Mouse (Mus musculus) retina, postnatal 1 day (tissue): ENCODE measurements at regions not wholly inside any gene's neighbourhood (a gene's known extent, or its start where the extent isn't known, plus 50 kb on each side); places are given as distances from the start of the nearest gene placed in this dataset.

ENCODE experiments used
- DNase-seq: peaks from one replicate; pipeline ENCODE4 v3.0.0-alpha.2; 2012

DNA sequence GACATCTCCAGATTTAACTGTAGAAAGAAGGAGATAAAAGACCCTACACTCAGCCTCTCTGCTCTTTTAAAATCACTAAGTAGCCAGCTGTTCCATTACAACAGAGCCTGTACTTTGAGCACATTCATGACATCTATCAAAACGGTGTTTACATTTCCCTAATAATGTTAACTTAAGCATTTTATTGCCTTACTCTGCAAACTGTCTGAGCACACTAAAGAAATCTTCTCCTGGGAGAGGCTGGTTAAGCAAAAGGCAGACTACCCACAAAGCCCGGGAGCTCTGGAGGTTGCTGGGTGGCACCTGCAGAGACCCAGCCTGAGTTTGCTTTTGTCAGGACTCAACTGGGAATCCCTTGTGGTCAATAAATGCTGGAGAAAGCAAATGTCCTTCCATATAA is 567.5 kb upstream of the Negr1 start:
- DNase-seq = no peak

DNA sequence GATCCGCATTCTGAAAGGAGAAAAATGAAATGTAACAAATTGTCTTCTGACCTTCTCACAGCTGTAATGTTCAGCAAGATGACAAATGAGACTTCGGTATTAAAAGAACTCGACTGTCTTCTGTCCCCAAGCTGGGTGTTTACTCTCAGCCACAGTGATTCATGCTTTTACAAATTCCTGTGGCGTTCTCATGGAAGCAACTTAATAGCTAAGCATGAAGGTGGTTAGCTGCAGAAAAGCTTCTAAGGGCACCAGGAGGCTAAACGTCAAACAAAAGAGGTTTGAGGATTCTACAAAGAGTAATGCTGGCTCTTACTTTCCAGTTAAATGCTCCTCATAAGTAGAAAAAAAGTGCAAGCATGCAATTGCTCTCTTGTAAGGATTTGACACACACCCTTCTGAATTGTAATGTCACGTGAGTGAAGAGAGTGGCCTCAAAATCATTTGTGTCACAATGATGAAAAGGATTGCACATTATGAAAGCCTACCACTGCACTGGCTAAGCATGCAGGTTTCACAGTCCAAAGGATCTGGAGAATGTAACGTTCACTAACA is 543.8 kb upstream of the Negr1 start:
- peak; percentile 16 for DNase-seq

DNA sequence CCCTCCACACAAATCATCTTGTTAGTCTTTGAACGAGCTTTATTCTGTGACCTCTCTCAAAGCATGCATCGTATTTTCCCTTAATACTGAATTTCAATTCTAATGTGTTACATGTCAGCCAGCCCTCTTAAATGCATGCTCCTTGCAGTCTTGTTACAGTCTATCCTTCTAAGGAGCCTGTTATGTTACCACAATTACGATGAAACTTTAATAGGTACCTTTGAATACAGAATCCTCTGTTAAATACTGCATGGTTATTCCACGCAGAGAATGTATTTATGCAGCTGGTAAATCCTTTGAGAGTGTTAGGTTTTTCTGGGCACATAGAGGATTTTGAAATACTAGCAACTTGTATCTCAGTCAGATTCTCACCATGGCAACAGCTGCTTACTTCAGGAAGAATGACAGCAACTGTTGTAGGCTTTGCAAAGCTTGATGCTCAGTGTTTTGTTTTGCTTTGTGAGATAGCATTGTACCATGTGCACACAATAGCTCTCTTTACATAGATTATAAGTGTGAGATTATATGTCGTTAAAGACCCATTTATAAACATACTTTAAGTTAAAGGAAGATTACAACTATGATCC is 532.9 kb upstream of the Negr1 start:
- peak; percentile 27 for DNase-seq

DNA sequence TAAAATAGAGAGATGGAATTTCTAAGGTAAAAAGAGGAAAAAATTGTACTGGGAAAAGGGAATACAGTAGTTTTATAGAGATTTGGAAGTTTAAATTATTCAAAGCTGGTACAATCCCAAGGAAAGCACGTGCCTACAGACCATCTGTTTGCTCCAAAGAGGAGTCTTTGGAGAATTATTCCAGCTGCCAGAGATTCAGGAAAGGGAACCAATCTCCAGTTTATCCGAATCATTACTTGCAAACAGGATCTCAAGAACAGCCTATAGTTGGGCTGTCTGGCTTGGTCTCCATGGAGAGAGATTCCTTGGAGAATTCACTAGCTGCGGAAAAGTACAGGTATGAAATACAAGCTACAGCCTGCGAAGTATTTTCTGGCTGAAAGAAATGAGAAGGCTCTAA is 491.3 kb upstream of the Negr1 start:
- DNase-seq = no peak

DNA sequence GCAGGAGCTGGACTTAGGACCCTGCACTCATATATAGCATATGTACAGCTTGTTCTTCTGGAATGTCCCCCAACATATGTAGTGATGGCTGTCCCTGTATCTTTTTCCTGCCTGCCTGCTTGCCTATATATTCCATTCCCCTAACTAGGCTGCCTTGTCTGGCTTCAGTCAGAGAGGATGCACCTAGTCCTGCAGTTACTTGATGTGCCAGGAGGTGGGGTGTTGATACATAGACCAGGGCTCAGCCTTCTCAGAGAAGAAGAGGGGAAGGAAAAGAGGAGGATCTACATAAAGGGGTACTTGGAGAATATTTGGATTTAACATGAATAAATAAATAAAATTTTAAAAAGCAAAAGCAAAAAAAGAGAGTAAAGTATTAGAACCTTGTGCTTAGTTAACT is 479.3 kb upstream of the Negr1 start:
- peak; percentile 3 for DNase-seq

DNA sequence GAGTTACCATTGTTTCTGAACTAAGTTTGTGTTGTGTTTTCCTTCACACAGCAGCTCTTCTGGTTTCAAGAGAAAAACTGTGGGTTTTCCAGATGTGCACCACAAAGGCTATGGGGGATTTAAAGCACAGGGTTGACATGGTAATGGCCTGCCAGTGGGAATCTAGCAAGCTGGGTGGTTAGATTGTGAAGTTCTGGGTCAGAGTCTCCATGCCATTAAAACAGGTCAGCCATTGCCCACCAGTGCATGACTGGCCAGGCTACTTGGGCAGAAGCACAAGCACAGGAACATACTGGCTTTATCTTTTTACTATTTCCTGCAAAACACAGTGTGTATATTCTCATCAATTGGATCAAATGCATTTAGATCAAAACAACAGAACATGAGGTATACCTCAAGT is 467.9 kb upstream of the Negr1 start:
- DNase-seq = no peak

DNA sequence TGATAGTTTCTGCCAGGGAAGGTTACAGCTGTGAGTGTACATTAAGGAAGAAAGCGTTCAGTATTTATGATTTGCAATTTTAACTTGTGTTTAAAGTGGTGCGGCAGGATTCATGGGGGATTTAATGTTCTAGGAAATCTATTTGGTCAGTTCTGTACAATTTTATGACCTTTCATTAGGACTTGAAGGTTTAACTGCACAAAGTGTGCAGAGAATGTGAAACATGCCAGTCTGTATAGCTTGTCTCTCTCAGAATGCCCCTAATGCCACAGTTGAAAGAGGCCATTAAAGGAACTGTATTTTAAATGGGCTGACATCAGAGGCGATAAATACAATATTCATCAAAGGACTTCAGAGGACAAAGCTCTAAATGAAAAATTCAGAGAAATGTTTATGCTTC is 466.6 kb upstream of the Negr1 start:
- DNase-seq = no peak

DNA sequence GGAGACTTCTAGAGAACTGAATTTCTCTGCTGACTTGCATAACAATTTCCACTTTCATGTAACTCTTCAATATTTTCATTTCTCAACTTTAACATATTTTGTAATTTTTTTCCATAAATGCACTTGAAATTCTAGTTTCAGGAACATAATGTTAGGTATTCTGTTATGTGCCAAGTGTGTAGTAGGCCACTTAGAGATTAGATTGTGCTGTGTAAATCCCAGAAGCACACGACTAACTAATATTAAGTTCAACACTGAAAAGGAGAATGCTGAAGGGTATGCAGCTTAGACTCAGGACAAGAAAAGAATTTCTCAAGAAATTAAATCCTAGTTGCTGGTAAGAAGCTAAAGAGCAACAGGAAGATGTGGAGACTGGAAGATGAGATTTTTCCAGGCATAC is 455.8 kb upstream of the Negr1 start:
- no peak for DNase-seq

DNA sequence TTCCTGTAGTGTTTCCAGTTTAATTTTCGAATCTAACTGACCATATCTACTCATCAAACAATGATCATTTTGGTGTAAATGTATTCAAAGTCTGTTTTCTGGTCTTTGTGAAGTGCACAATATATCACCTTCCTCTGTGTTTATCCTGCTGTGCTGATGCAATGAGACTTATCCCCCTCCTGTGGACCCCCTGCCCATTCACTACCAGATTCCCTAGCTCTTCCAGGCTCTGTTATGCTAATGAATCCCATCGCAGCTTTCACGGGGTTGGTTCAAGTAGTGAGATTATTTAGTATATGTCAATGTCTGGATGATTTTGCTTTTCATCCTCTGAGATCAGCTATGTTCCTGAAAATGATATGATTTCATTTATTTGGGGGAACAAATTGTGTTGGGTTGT is 441.3 kb upstream of the Negr1 start:
- no peak for DNase-seq

DNA sequence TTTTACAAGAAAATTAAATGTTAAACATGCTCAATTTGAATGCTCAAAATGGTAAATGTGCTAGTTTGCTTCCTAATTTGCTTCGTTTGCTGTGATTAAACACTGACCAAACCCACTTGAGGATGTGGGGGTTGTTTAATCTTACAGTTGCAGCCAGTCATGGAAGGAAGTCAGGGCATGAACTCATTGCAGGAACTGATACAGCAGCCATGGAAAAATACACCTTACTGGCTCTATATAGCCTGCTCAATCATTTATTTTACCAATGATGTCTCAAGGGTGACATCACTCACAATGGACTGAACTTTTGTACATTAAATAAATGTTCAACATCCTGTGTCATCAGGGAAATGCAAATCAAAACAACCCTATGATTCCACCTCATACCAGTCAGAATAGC is 430.0 kb upstream of the Negr1 start:
- no peak for DNase-seq

DNA sequence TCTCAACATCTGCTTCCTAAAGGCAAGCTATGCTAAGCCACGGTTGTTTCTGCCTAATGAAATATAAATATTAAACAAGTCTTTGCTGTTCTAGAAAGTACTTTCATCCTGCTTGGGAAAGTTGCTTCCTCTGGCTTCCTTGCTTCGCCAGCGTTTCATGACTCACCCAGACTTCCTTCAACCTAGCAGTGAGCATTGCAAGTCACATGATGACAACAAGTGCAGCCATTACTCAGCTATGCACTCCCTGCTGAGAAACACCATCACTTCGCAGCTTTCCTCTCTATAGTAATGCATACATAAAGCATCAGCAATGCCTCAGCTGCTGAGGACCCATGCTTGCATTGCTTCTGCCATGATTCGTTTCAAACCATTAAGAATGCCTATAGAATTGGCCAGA is 420.2 kb upstream of the Negr1 start:
- no peak for DNase-seq

DNA sequence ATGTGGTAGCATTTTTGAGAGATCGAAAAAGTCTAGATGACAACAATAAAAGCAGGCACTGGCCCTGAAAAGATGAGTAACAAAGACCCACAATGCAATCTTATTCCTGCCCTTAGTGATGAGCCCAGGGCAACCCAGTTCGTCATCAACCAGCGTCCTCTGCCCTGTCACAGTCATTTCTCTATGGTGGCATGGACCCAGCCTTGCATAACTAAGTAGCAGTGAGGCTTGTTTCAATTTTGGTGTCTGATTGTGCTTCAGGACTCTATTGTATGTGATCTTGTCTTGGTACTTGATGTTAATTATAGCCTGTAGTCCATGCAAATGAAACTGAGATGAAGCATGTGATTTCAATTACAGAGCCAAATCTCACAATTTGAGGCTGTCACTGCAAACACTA is 412.3 kb upstream of the Negr1 start:
- peak; percentile 2 for DNase-seq

DNA sequence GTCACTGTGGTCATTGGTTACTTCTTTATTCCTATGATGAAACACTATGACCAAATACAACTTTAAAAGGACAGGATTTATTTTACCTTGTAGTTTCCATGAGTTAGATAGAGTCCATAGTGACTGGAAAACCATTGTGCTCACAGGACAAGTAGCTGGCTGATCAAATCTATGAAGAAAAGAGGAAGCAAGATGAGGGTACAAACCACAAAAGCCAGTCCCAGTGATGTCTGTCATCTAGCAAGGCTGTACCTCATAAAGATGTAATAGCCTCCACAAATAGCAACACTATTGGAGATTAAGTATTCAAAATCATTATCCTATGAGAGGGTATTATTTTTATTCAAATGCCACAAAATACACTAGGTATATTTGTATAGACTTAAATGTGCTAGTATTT is 391.5 kb upstream of the Negr1 start:
- DNase-seq = no peak

DNA sequence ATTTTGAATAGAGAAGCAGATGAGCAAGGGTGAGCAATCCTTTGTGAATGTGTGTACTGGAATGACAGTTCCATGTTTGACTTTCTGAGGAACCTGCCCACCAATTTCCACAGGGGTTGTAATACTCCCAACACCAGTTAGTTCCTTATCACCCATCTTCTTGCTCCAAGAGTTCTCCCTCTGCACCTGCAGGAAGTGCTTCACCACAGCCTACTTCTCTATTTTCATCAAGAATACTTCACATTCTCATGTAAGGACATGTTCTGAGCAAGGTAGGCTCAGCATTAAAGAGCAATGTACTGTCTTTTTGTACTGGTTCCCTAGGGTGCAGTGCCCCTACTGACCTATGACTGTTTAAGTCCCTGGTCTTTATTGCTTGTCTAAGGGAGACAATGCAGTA is 362.9 kb upstream of the Negr1 start:
- DNase-seq = no peak

DNA sequence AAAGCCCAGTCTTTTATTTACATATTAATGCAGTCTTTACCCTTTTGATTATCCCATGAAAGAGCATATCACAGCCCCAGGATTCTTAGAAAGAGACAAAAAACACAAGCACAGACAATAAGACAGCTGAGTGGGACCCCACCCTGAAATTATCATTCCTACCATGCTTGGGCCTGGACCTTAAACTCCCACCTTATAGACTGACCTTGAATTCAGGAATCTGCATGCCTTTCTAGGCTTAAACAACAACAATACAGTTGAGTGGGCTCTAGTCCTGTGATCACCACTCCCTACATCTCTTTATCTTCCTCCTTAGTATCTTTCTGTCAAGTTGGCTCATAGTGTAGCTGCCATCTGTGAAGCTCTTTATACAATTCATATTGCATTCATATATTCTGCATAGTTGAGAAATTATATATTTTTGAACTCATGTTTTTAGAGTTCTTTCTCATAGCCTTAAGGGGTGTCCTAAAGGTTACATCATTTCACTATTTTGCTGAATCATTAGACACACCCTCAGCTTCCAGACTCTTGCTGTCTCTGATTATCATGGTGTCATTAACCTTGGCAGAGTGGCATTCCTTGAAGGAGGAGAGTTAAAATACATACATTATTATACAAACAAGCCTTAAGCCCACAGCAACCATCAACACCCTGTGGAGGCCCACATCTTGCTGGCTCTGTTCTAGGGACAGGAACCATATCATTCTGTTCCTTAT is 361.7 kb upstream of the Negr1 start:
- DNase-seq = no peak

DNA sequence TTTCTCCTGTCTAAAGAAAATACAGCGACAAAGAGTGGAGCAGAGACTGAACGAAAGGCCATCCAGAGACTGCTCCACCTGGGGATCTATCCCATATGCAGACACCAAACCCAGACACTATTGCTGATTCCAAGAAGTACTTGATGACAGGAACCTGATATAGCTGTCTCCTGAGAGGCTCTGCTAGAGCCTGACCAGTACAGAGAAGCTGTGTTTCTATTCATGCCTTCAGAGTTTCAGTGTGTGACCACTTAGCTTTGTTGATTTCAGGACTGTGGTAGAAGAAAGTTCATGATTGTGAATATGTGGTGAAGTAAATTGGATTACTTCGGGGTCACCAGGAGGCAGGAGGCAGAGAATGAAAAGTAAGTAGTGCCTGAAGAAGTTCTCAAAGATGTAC is 356.3 kb upstream of the Negr1 start:
- no peak for DNase-seq

DNA sequence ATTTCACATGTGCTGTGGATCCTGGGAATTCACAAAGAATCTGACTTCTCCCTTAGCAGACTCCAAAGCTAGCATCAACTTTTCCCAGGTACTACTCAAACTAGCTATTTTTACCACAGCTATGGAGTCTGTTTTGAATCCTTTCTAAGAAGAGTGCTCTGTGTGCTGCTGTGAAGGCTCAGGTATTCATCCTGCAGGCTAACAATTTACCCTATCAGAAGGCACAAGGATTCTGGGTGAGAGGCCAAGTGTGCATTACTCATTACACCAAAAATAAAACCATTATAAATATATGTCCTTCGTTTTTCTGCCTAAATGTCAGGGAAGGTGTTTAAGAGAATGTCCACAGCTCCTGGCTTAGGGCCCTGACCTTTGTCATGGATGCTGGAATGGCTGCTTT is 353.2 kb upstream of the Negr1 start:
- DNase-seq = no peak

DNA sequence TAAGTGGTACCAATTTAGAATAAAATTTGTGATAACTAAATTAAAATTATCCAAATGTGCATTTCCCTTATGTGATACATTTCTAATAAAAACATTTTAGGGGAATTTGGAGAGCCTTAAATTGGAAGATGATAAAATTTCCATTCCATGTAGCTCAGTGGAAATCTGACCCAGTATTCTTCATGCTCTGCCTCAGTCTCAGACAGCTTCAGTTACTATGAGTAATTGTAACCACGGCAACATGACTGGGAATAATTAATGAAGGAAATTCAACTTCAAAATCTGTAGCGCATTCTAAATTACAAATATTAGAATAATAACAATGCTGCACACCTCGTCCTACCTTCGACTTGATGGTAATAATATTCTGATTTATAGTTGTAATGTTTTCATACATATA is 350.8 kb upstream of the Negr1 start:
- DNase-seq = peak; percentile 21

DNA sequence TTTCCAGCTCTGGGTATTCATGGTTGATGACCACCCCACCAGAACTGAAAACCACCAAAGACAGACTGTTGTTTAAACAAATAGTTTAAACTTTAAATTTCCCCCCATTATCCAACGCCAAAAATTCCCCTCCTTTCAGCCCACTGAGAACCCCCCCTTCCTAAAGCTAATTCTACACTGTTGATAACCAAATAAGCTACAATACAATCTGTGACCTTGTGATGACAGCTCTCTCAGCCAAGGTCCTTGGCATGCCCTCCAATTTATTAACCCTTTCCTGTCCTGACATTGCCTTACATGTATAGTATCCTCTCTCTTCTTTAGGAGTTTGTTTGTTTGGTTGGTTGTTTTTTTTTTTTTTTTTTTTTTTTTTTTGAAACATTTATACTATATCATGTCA is 346.8 kb upstream of the Negr1 start:
- no peak for DNase-seq

DNA sequence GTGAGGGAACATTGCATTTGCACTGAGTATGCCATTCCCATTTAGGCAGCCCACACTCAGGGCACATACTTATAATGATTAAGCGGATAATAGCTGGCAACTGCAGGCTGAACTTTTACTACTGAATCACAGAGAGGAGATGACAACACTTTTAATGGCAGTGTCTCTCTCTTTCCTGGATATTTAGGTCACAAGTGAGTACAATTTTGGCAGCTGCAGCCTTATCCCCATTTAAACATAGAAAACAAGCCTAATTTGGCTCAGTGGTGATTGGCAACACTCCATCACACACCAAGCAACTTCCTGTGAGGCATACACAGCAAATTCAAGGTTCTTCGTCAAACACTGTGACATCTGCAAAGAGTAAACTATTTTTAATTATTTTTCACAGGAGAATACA is 329.5 kb upstream of the Negr1 start:
- no peak for DNase-seq

DNA sequence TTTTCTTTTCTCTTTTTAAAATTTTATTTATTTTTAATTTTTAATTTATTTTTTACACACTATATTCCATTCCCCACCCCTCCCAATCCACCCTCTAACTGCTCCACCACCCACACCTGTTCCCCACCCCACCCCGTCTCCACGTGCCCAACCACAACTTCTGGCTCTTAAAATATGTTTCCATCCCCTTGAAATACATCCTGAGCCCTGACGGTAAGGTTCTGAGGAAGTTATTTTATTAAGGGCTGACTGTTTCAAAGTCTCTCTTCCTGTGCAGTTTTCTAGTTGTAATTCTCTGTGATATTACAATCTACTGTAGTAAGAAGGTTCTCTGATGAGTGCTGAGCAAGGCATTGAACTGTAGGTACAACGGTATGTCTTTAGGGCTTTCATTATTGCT is 325.6 kb upstream of the Negr1 start:
- DNase-seq = no peak

DNA sequence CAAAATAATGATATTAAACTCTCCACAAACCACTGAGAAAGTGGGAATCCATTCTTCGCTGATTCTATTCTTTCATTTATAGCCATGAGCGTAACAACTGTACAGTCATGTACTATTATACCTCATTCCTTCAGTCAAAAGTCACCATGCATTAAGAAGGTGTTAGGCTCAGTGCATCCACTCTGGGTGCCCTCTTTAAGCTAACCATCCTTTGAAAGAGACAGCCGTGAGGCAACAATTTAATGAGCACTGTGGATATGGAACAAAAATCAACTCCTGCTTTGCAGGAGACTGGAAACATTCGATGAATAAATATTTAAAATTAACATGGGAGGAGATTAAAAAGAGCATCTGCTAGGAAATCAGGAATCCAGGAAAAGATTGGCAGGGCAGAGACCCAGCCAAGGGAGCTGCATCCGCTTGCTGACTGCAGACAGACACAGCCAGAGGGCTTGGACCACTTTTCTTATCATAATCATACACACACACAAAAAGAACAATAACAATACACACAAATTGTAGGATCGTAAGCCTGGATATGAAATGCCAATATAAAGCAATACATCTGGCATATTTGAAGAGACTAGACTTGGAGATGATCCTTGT is 309.2 kb upstream of the Negr1 start:
- no peak for DNase-seq

DNA sequence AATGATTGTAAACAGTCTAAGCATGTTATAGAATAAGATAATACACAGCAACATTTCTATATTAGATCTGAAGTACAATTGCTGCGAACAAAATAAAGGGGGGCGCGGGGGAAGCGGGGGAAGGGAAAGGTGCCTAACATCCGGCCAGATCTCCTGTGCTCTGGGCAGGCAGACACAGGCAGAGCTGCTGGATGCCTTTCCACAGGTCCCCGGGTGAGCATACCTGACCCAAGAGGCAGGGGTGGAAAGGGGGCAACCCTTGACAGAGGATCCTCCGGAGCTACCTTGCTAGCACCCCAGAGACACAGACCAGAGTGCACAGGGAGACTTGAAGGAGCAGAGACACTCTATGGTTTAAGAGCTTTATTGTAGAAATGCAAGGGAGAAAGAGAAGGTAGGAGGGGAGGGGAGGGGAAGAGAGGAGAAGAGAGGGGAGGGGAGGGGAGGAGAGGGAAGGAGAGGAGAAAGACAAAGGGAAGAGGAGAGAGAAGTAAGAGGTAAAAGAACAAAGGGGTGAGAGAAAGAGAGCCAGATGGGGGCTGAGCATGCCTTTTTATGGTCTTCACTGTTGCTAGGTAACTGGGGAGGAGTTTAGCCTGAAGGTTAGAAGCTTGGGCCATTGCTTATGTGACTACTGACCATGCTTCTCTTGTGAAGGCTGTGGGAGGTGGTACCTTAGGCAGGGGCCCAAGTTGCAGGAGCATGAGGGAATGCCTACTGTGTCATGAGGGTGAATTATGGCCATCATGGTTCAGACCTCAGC is 308.2 kb upstream of the Negr1 start:
- no peak for DNase-seq

DNA sequence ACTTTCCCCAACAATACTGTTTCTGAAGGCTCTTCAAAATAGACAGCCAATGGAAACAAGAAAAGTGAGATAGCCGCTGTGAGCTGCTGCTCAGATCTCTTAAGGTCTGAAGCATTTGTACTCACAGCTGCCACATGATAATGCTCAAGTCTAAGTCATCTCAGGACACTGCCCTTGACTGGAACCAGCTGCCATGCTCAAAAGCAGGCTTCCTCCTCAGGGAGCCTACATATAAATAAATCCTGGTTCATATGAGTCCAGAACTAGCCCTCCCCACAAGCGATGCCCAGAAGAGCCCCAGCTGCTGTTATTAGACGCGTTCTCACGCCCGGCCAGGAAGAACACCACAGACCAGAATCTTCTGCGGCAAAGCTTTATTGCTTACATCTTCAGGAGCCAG is 304.9 kb upstream of the Negr1 start:
- DNase-seq = no peak
